Mouse (Mus musculus) hindbrain, embryonic 11.5 days (tissue): Measurements from ENCODE around the gene Col11a1. TPM values are rescaled to one million over a fixed set of nuclear protein-coding genes. Genes with fewer than 3 reads are reported as not detected.
A peak's percentile ranks its signal among the peaks of the same experiment; 100 is the strongest.

Experiments used
- ATAC-seq: fragments of 200-750 bp; cut with Nextera tagmentation; 2 replicates; pipeline ENCODE4 v1.8.0; 2017; ENCODE audit warnings: mild to moderate bottlenecking, moderate TSS enrichment, moderate library complexity; ENCODE audit not compliant: low FRiP score
- DNase-seq: peaks from one replicate; pipeline ENCODE4 v3.0.0-alpha.2; 2015; ENCODE audit warnings: low spot score
- H3K27ac ChIP-seq: fragments of 300-500 bp; sonication (generic); 2 replicates; pipeline ENCODE4 v1.5.1; 2014; ENCODE audit warnings: mild to moderate bottlenecking, low read depth, low read length
- H3K27me3 ChIP-seq: fragments of 300-500 bp; sonication (generic); 2 replicates; pipeline ENCODE4 v1.6.1; 2014; ENCODE audit warnings: mild to moderate bottlenecking, low read length, moderate library complexity, mixed read lengths; ENCODE audit not compliant: control insufficient read depth, insufficient read depth
- H3K36me3 ChIP-seq: fragments of 300-500 bp; sonication (generic); 2 replicates; pipeline ENCODE4 v1.6.1; 2014; ENCODE audit warnings: mild to moderate bottlenecking, low read length, moderate library complexity, mixed read lengths; ENCODE audit not compliant: control insufficient read depth, insufficient read depth
- H3K4me1 ChIP-seq: fragments of 300-500 bp; sonication (generic); replicated peaks from 2 replicates; pipeline ENCODE4 v1.6.1; 2014; ENCODE audit warnings: low read length, mixed read lengths; ENCODE audit not compliant: control insufficient read depth, insufficient read depth
- H3K4me2 ChIP-seq: fragments of 300-500 bp; sonication (generic); replicated peaks from 2 replicates; pipeline ENCODE4 v1.6.1; 2014; ENCODE audit warnings: mild to moderate bottlenecking, low read depth, low read length
- H3K4me3 ChIP-seq: fragments of 300-500 bp; sonication (generic); 2 replicates; pipeline ENCODE4 v1.5.1; 2014; ENCODE audit warnings: low read depth, low read length
- H3K9ac ChIP-seq: fragments of 300-500 bp; sonication (generic); 2 replicates; pipeline ENCODE4 v1.6.1; 2014; ENCODE audit warnings: low read depth, low read length
- H3K9me3 ChIP-seq: fragments of 300-500 bp; sonication (generic); 2 replicates; pipeline ENCODE4 v1.6.1; 2016; ENCODE audit warnings: low read length; ENCODE audit not compliant: control insufficient read depth
- WGBS: fragments of 180-500 bp; shearing (Covaris S2); extraction: QIAGEN DNeasy Blood & Tissue Kit; methylation state at CpG from one replicate; pipeline ENCODE4 v1.1.7; 2014; 5-methylcytosine and 5-hydroxymethylcytosine counted together
- polyA plus RNA-seq: library from polyadenylated mRNA; unstranded; fragments of >200 nt; fragmentation: Nextera tagmentation; extraction: Ambion mirVana; gene quantifications from 2 replicates; pipeline ENCODE4 v1.2.1, GENCODE M21; 2014

The Col11a1 gene
- 19.4 and 23.4 TPM in 2 replicates for polyA plus RNA-seq

GRCm38 (mm10) chr3:114029971-114030635 lies at the start of gene Col11a1:
Gene Col11a1, plus strand, starts transcription at chr3:114030540.
- Histone ChIP-seq H3K36me3 (no peaks in the 10 kb centered on the region), H3K4me1 (no peaks in the 10 kb centered on the region), H3K27me3 (no peaks in the 10 kb centered on the region), H3K9me3 (no peaks in the 10 kb centered on the region), H3K27ac (no peak within 1 kb of the TSS), H3K9ac (peak within 1 kb of the TSS; percentile 49), H3K4me3 (peak within 1 kb of the TSS; percentile 60), H3K4me2 (peak within 1 kb of the TSS; percentile 78)
- peak; percentile 92 for DNase-seq
- under 1% methylated on average over 19 of the region's 19 CpGs for WGBS
- peak; percentile 100 for ATAC-seq

GRCm38 (mm10) chr3:113990936-113991335 lies 39.4 kb upstream of the Col11a1 start:
- H3K36me3 ChIP-seq = no peaks in the 10 kb centered on the region
- H3K9ac ChIP-seq = no peak overlapping the region
- H3K4me2 ChIP-seq = no peak overlapping the region
- H3K27me3 ChIP-seq = no peaks in the 10 kb centered on the region
- ATAC-seq (no peak), DNase-seq (no peak)
- no peak overlapping the region for H3K4me3 ChIP-seq
- no peaks in the 10 kb centered on the region for H3K4me1 ChIP-seq
- H3K27ac ChIP-seq = no peak overlapping the region
- H3K9me3 ChIP-seq = no peaks in the 10 kb centered on the region
- WGBS = 89% methylated on average over 6 of the region's 6 CpGs

GRCm38 (mm10) chr3:114030886-114031285 lies 546 bp downstream of the Col11a1 start:
- H3K9ac ChIP-seq = peak overlapping the region; percentile 49
- H3K27me3 ChIP-seq = no peaks in the 10 kb centered on the region
- ATAC-seq (no peak), DNase-seq (peak; percentile 43)
- no peaks in the 10 kb centered on the region for H3K36me3 ChIP-seq
- no peaks in the 10 kb centered on the region for H3K9me3 ChIP-seq
- peak overlapping the region; percentile 78 for H3K4me2 ChIP-seq
- WGBS = under 1% methylated on average over 9 of the region's 9 CpGs
- no peaks in the 10 kb centered on the region for H3K4me1 ChIP-seq
- H3K27ac ChIP-seq = no peak overlapping the region
- peak overlapping the region; percentile 60 for H3K4me3 ChIP-seq

- peak overlapping the region; percentile 78 for H3K4me2 ChIP-seq
- peak overlapping the region; percentile 60 for H3K4me3 ChIP-seq
- ATAC-seq (peak; percentile 36), DNase-seq (peak; percentile 49)
- H3K4me1 ChIP-seq = no peaks in the 10 kb centered on the region
- no peaks in the 10 kb centered on the region for H3K27me3 ChIP-seq
- no peaks in the 10 kb centered on the region for H3K36me3 ChIP-seq
- H3K9me3 ChIP-seq = no peaks in the 10 kb centered on the region
- peak overlapping the region; percentile 49; the same call in 1 of the 2 replicates for H3K9ac ChIP-seq
- 2% methylated on average over 19 of the region's 21 CpGs for WGBS
- no peak overlapping the region for H3K27ac ChIP-seq
Observed at GRCm38 (mm10) chr3:114031351-114032213, 1.2 kb downstream of the Col11a1 start.

- H3K36me3 ChIP-seq = no peaks in the 10 kb centered on the region
Observed at GRCm38 (mm10) chr3:114032333-114032732, 2.0 kb downstream of the Col11a1 start.

GRCm38 (mm10) chr3:114052406-114052805 lies 22.1 kb downstream of the Col11a1 start:
- Histone ChIP-seq H3K9me3 (no peaks in the 10 kb centered on the region), H3K4me1 (no peaks in the 10 kb centered on the region), H3K4me3 (no peak overlapping the region), H3K36me3 (no peaks in the 10 kb centered on the region), H3K9ac (no peak overlapping the region), H3K4me2 (no peak overlapping the region), H3K27me3 (no peaks in the 10 kb centered on the region), H3K27ac (no peak overlapping the region)
- DNase-seq (no peak), ATAC-seq (no peak)

More at GRCm38 (mm10) chr3:114032333-114032732, 2.0 kb downstream of the Col11a1 start:
- Histone ChIP-seq H3K4me1 (no peaks in the 10 kb centered on the region), H3K4me3 (peak overlapping the region; percentile 60), H3K27me3 (no peaks in the 10 kb centered on the region), H3K9ac (0 out of 2 replicates have a peak overlapping the region, but pooled peaks have one; percentile 49), H3K4me2 (peak overlapping the region; percentile 78), H3K27ac (no peak overlapping the region), H3K9me3 (no peaks in the 10 kb centered on the region)
- ATAC-seq (no peak), DNase-seq (peak; percentile 49)
- WGBS = 5% methylated on average over 4 of the region's 4 CpGs

GRCm38 (mm10) chr3:114053501-114053900 lies 23.2 kb downstream of the Col11a1 start:
- H3K36me3 ChIP-seq = no peaks in the 10 kb centered on the region
- no peak overlapping the region for H3K4me3 ChIP-seq
- DNase-seq (no peak), ATAC-seq (no peak)
- WGBS = 85% methylated on average over 3 of the region's 3 CpGs
- H3K27ac ChIP-seq = no peak overlapping the region
- no peak overlapping the region for H3K4me2 ChIP-seq
- no peaks in the 10 kb centered on the region for H3K4me1 ChIP-seq
- H3K27me3 ChIP-seq = no peaks in the 10 kb centered on the region
- H3K9me3 ChIP-seq = no peaks in the 10 kb centered on the region
- H3K9ac ChIP-seq = no peak overlapping the region

GRCm38 (mm10) chr3:114065123-114065522 lies 34.8 kb downstream of the Col11a1 start:
- ATAC-seq (no peak), DNase-seq (no peak)
- Histone ChIP-seq H3K4me1 (no peaks in the 10 kb centered on the region), H3K9ac (no peak overlapping the region), H3K27me3 (no peaks in the 10 kb centered on the region), H3K4me3 (no peak overlapping the region), H3K36me3 (no peaks in the 10 kb centered on the region), H3K4me2 (no peak overlapping the region), H3K9me3 (no peaks in the 10 kb centered on the region), H3K27ac (no peak overlapping the region)
- WGBS = 90% methylated on average over 4 of the region's 4 CpGs
